Mouse (Mus musculus): Measurements from ENCODE around the gene Dock7. TPM values are rescaled to one million over a fixed set of nuclear protein-coding genes. Genes with fewer than 3 reads are reported as not detected.

Gene Dock7
- polyA plus RNA-seq, 1 experiment from 2014 or later: 40.8 TPM

DNA sequence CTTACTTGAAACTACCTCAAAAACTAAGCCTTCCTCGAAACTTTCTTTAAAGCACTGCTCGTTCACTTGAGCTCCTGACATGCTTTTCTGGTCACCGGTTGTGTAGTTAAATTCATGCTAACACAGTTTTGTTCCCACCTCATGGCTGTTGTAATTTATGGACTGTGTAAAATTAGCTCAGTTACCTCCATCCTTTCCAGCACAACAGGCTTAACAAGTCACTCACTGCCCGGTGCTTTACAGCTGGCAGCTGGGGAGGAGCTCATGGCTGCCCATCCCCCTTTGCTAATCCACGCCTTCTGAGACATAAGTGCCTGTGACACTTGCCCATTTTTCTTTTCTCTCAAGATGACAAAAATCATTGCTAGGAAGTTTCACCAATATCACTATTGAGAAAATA lies 56.2 kb downstream of the Dock7 start:
- Histone ChIP-seq H3K27ac (ENCODE audit: low read depth, low read length) (no peak overlapping the region), H3K36me3 (ENCODE audit: control insufficient read depth, insufficient read depth, low read length) (peaks cover 12% of the 10 kb centered on the region)
- WGBS: 57% methylated on average over 5 of the region's 5 CpGs

DNA sequence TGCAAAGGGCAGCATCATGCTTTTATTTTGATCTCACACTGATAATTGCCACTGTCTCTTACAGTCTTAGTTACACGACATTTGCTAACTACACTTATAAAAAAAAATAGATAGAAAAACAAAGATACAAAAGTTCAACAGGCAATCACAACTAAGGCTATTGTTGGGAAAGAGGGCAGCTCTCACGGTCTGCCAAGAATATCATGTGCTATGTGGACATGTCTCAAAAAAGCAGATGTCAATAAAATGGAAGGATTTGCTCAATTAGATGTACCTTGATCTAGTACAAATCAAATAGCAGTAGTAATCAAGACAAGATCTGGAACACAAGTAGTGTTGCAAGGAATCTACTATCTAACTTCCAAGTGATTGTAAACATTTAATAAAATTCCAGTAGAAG lies 72.1 kb downstream of the Dock7 start:
- no peaks in the 10 kb centered on the region for H3K9me3 ChIP-seq (ENCODE audit: control insufficient read depth, low read length)
- 89% methylated on average over 2 of the region's 2 CpGs for WGBS
- no peak overlapping the region for H3K9ac ChIP-seq (ENCODE audit: low read depth, low read length)
- ATAC-seq: no peak
- no peak overlapping the region for H3K4me3 ChIP-seq (ENCODE audit: low read length)
- no peak overlapping the region for H3K27ac ChIP-seq (ENCODE audit: low read depth, low read length)
- H3K27me3 ChIP-seq (replicated peaks; ENCODE audit: control insufficient read depth, insufficient read depth, low read length): no peaks in the 10 kb centered on the region
- no peaks in the 10 kb centered on the region for H3K4me1 ChIP-seq (ENCODE audit: control insufficient read depth, insufficient read depth, low read depth, low read length)
- peaks cover 10% of the 10 kb centered on the region; the same call in 1 of the 2 replicates for H3K36me3 ChIP-seq (ENCODE audit: control insufficient read depth, insufficient read depth, low read length)
- no peak overlapping the region for H3K4me2 ChIP-seq (ENCODE audit: low read length)

More for the DNA sequence above, 56.2 kb downstream of the Dock7 start:
- Histone ChIP-seq H3K9ac (ENCODE audit: low read depth, low read length) (no peak overlapping the region), H3K4me1 (ENCODE audit: control insufficient read depth, insufficient read depth, low read depth, low read length) (no peaks in the 10 kb centered on the region), H3K4me3 (ENCODE audit: low read length) (no peak overlapping the region), H3K27me3 (replicated peaks; ENCODE audit: control insufficient read depth, insufficient read depth, low read length) (no peaks in the 10 kb centered on the region), H3K9me3 (ENCODE audit: control insufficient read depth, low read length) (no peaks in the 10 kb centered on the region), H3K4me2 (ENCODE audit: low read length) (no peak overlapping the region)
- ATAC-seq: no peak

DNA sequence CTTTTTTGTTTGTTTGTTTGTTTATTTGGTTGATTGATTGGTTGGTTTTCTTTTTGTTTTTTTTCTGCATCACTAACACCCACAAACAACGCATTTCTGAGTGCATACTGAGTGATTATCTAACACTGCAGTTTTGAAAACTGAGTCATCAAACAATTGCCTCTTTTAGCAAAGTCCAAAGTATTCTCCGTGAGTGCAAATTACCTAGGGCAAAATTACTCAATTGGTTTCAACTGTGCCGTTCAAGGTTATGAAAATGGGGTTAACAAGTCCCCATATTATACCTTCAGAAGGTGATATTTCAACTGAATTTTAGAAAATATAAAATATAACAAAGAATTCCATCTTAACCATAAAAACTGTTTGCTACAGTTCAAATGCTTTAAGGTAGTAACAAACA lies 74.2 kb downstream of the Dock7 start:
- H3K4me3 ChIP-seq (ENCODE audit: low read length): no peak overlapping the region
- no peak overlapping the region for H3K9ac ChIP-seq (ENCODE audit: low read depth, low read length)
- peaks cover 13% of the 10 kb centered on the region for H3K36me3 ChIP-seq (ENCODE audit: control insufficient read depth, insufficient read depth, low read length)
- no peak overlapping the region for H3K4me2 ChIP-seq (ENCODE audit: low read length)
- no peak overlapping the region for H3K27ac ChIP-seq (ENCODE audit: low read depth, low read length)
- no peaks in the 10 kb centered on the region for H3K4me1 ChIP-seq (ENCODE audit: control insufficient read depth, insufficient read depth, low read depth, low read length)
- no peak for ATAC-seq
- 83% methylated on average over 3 of the region's 3 CpGs for WGBS
- H3K27me3 ChIP-seq (replicated peaks; ENCODE audit: control insufficient read depth, insufficient read depth, low read length): no peaks in the 10 kb centered on the region
- no peaks in the 10 kb centered on the region for H3K9me3 ChIP-seq (ENCODE audit: control insufficient read depth, low read length)

DNA sequence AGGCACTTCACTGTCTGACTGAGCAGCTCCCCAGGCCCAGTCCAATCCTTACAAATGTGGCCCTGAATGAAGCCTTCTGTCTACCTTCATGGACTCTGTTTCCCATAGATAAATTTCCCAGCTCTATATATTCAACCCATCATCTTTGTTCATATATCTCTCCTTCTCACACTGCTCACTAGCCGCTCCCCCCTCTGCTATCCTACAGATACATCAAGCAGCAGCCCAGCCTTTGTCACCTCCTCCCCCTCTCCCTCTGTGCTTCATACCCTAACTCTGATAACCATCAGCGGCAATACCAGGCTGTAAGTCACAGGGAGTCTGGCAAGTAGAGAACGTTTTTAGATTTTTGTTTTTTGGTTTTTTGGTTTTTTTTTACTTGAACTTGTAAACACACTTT lies 75.9 kb downstream of the Dock7 start:
- H3K27ac ChIP-seq (ENCODE audit: low read depth, low read length): no peak overlapping the region
- peaks cover 13% of the 10 kb centered on the region for H3K36me3 ChIP-seq (ENCODE audit: control insufficient read depth, insufficient read depth, low read length)
- no peaks in the 10 kb centered on the region for H3K4me1 ChIP-seq (ENCODE audit: control insufficient read depth, insufficient read depth, low read depth, low read length)
- no peak overlapping the region for H3K4me3 ChIP-seq (ENCODE audit: low read length)
- no peak overlapping the region for H3K4me2 ChIP-seq (ENCODE audit: low read length)
- no peaks in the 10 kb centered on the region for H3K9me3 ChIP-seq (ENCODE audit: control insufficient read depth, low read length)
- H3K27me3 ChIP-seq (replicated peaks; ENCODE audit: control insufficient read depth, insufficient read depth, low read length): no peaks in the 10 kb centered on the region
- no peak for ATAC-seq
- H3K9ac ChIP-seq (ENCODE audit: low read depth, low read length): no peak overlapping the region
- 92% methylated on average over 3 of the region's 3 CpGs for WGBS

DNA sequence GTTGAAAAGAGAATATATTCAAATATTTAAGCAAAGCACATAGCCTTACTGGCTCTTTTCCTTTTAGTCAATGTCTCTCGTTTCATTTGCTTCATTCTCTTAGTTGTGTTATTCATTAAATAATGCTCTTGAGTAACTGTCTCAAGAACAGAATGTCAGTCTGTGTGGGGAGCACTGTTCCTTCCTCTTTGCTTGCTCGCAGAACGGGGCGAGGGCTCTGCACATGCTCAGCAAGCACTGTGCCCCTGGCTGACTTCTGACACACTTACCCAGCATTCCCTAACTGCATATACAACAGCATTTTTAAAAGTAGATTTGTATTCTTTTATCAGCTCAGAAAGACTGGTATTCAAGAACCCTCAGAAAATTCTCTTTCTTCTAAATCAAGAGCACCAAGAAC lies 87.8 kb downstream of the Dock7 start:
- no peak for ATAC-seq
- H3K4me1 ChIP-seq (ENCODE audit: control insufficient read depth, insufficient read depth, low read depth, low read length): no peaks in the 10 kb centered on the region
- no peak overlapping the region for H3K9ac ChIP-seq (ENCODE audit: low read depth, low read length)
- H3K27me3 ChIP-seq (replicated peaks; ENCODE audit: control insufficient read depth, insufficient read depth, low read length): no peaks in the 10 kb centered on the region
- no peaks in the 10 kb centered on the region for H3K36me3 ChIP-seq (ENCODE audit: control insufficient read depth, insufficient read depth, low read length)
- H3K4me3 ChIP-seq (ENCODE audit: low read length): no peak overlapping the region
- no peak overlapping the region for H3K4me2 ChIP-seq (ENCODE audit: low read length)
- no peak overlapping the region for H3K27ac ChIP-seq (ENCODE audit: low read depth, low read length)
- no peaks in the 10 kb centered on the region for H3K9me3 ChIP-seq (ENCODE audit: control insufficient read depth, low read length)
- 79% methylated on average over 4 of the region's 4 CpGs for WGBS

DNA sequence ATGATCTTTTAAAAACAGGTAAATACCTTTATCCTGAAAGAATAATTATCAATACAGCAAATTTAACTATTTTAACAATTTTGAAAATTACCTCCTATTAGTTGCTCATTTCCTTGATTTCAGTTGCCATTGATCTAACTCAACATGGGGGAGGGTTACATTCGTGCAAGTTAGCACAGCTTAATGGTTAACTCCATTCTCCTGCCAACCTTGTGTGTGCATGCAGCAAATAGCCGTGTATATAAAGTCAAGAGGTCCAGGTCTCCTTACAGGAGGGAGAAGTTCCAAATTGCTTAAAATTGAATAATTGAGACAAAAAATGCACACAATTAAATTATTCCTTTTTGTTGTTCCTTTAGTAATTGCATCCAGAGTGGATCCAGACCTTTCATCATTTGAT lies 90.0 kb downstream of the Dock7 start, which contains the start of gene Angptl3:
Angptl3 (plus strand) TSS at position 269 of the 400 bp plus-strand sequence.
- no peak for ATAC-seq
- Histone ChIP-seq H3K36me3 (ENCODE audit: control insufficient read depth, insufficient read depth, low read length) (no peaks in the 10 kb centered on the region; the same call in 1 of the 2 replicates), H3K4me1 (ENCODE audit: control insufficient read depth, insufficient read depth, low read depth, low read length) (no peaks in the 10 kb centered on the region), H3K9ac (ENCODE audit: low read depth, low read length) (no peak within 1 kb of the TSS), H3K27me3 (replicated peaks; ENCODE audit: control insufficient read depth, insufficient read depth, low read length) (no peaks in the 10 kb centered on the region), H3K9me3 (ENCODE audit: control insufficient read depth, low read length) (no peaks in the 10 kb centered on the region), H3K27ac (ENCODE audit: low read depth, low read length) (no peak within 1 kb of the TSS), H3K4me3 (ENCODE audit: low read length) (no peak within 1 kb of the TSS), H3K4me2 (ENCODE audit: low read length) (no peak within 1 kb of the TSS)
- 66% methylated on average over 2 of the region's 2 CpGs for WGBS

DNA sequence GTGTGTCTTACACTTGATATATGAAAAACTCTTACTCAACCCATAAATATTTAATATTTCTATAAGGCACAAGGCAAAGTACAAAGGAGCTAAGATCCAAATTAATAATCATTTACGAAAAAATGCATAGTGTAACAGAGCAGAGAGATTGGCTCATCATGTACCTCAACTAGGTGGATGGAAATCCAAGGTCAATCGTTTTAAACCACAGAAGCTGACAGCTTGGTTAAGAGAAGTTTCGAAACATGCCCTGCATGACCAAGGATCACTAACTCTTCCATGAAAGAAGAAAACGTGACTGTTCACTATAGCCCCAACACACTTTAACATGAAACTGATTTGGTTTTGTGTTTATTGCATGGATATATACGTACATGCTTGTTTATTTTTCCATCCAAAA lies 92.3 kb downstream of the Dock7 start:
- ATAC-seq: no peak

GRCm38 (mm10) chr4:99022221-99022620 lies 98.5 kb downstream of the Dock7 start:
- no peak overlapping the region for H3K4me2 ChIP-seq (ENCODE audit: low read length)
- no peaks in the 10 kb centered on the region; the same call in 1 of the 2 replicates for H3K36me3 ChIP-seq (ENCODE audit: control insufficient read depth, insufficient read depth, low read length)
- no peaks in the 10 kb centered on the region for H3K4me1 ChIP-seq (ENCODE audit: control insufficient read depth, insufficient read depth, low read depth, low read length)
- WGBS: 95% methylated on average over 8 of the region's 8 CpGs
- ATAC-seq: no peak
- no peaks in the 10 kb centered on the region for H3K27me3 ChIP-seq (replicated peaks; ENCODE audit: control insufficient read depth, insufficient read depth, low read length)
- no peaks in the 10 kb centered on the region for H3K9me3 ChIP-seq (ENCODE audit: control insufficient read depth, low read length)
- H3K4me3 ChIP-seq (ENCODE audit: low read length): no peak overlapping the region
- no peak overlapping the region for H3K27ac ChIP-seq (ENCODE audit: low read depth, low read length)
- H3K9ac ChIP-seq (ENCODE audit: low read depth, low read length): no peak overlapping the region

More for the DNA sequence above, 92.3 kb downstream of the Dock7 start:
- no peaks in the 10 kb centered on the region for H3K4me1 ChIP-seq (ENCODE audit: control insufficient read depth, insufficient read depth, low read depth, low read length)
- H3K36me3 ChIP-seq (ENCODE audit: control insufficient read depth, insufficient read depth, low read length): no peaks in the 10 kb centered on the region; the same call in 1 of the 2 replicates
- no peak overlapping the region for H3K9ac ChIP-seq (ENCODE audit: low read depth, low read length)
- H3K27me3 ChIP-seq (replicated peaks; ENCODE audit: control insufficient read depth, insufficient read depth, low read length): no peaks in the 10 kb centered on the region
- H3K4me3 ChIP-seq (ENCODE audit: low read length): no peak overlapping the region
- WGBS: 91% methylated on average over 5 of the region's 5 CpGs
- H3K4me2 ChIP-seq (ENCODE audit: low read length): no peak overlapping the region
- H3K9me3 ChIP-seq (ENCODE audit: control insufficient read depth, low read length): no peaks in the 10 kb centered on the region
- H3K27ac ChIP-seq (ENCODE audit: low read depth, low read length): no peak overlapping the region

- Histone ChIP-seq H3K4me1 (ENCODE audit: control insufficient read depth, insufficient read depth, low read depth, low read length) (no peaks in the 10 kb centered on the region), H3K9me3 (ENCODE audit: control insufficient read depth, low read length) (no peaks in the 10 kb centered on the region), H3K4me2 (ENCODE audit: low read length) (no peak overlapping the region), H3K27ac (ENCODE audit: low read depth, low read length) (no peak overlapping the region), H3K36me3 (ENCODE audit: control insufficient read depth, insufficient read depth, low read length) (peaks cover 14% of the 10 kb centered on the region), H3K4me3 (ENCODE audit: low read length) (no peak overlapping the region), H3K27me3 (replicated peaks; ENCODE audit: control insufficient read depth, insufficient read depth, low read length) (no peaks in the 10 kb centered on the region), H3K9ac (ENCODE audit: low read depth, low read length) (no peak overlapping the region)
- WGBS: 88% methylated on average over 4 of the region's 4 CpGs
- no peak for ATAC-seq
These were observed 109.7 kb downstream of the Dock7 start for GRCm38 (mm10) chr4:99011039-99011438.

DNA sequence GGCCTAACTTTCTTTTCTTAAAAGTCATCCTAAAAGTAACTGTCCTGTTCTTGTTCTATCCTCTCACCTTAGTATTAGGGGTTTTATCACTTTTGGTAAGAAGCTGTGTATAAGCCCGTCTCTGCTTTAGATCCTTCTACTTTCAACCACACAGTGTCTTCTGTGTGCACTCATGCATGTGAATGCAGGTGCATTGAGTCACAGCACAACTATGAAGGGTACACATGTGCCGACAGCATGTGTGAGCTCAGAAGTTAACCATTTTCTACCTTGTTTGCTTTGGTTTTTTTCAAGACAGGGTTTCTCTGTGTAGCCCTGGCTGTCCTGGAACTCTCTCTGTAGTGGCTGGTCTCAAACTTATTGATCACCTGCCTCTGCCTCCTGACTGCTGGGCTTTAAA lies 114.4 kb downstream of the Dock7 start:
- Histone ChIP-seq H3K4me2 (ENCODE audit: low read length) (no peak overlapping the region), H3K9ac (ENCODE audit: low read depth, low read length) (no peak overlapping the region), H3K36me3 (ENCODE audit: control insufficient read depth, insufficient read depth, low read length) (peaks cover 6% of the 10 kb centered on the region), H3K4me1 (ENCODE audit: control insufficient read depth, insufficient read depth, low read depth, low read length) (no peaks in the 10 kb centered on the region), H3K4me3 (ENCODE audit: low read length) (no peak overlapping the region), H3K27ac (ENCODE audit: low read depth, low read length) (no peak overlapping the region), H3K27me3 (replicated peaks; ENCODE audit: control insufficient read depth, insufficient read depth, low read length) (no peaks in the 10 kb centered on the region), H3K9me3 (ENCODE audit: control insufficient read depth, low read length) (no peaks in the 10 kb centered on the region)
- WGBS: 95% methylated on average over 2 of the region's 2 CpGs
- no peak for ATAC-seq
